Mouse (Mus musculus): Measurements from ENCODE around the gene Gstm1.

Gene Gstm1

GRCm38 (mm10) chr3:107964026-107964425 lies 53.7 kb downstream of the Gstm1 start:
- no peak for DNase-seq
